Mouse (Mus musculus): ENCODE results near the gene Map4k3. TPM values are rescaled to one million over a fixed set of nuclear protein-coding genes. Genes with fewer than 3 reads are reported as not detected.

The Map4k3 gene
- total RNA-seq, 1 experiment from 2014 or later, result 44.8 TPM

Other genes with a start within 250 kb of the Map4k3 start
- gene Sos1, start 248.0 kb downstream of the Map4k3 start, total RNA-seq (2021), result 24.3 and 24.5 TPM in 2 replicates
- gene Cdkl4, start 150.7 kb downstream of the Map4k3 start, total RNA-seq (2021), result 0.15 TPM in 2 replicates
- 4.5 and 6.6 TPM in 2 replicates for gene Tmem178, start 216.1 kb upstream of the Map4k3 start, total RNA-seq (2021)